Mouse (Mus musculus) erythroblast, embryonic 14.5 days (primary cell): ENCODE measurements at regions not wholly inside any gene's neighbourhood (a gene's known extent, or its start where the extent isn't known, plus 50 kb on each side); places are given as distances from the start of the nearest gene placed in this dataset.

ENCODE experiments used
- GATA1 ChIP-seq: IDR thresholded peaks from 2 replicates; pipeline ENCODE4 v1.6.1; 2012; ENCODE audit warnings: low read length, inconsistent platforms, mixed read lengths
- TAL1 ChIP-seq: IDR thresholded peaks from 3 replicates; pipeline ENCODE4 v1.6.1; 2012; ENCODE audit warnings: low read length, inconsistent platforms, mixed read lengths

DNA sequence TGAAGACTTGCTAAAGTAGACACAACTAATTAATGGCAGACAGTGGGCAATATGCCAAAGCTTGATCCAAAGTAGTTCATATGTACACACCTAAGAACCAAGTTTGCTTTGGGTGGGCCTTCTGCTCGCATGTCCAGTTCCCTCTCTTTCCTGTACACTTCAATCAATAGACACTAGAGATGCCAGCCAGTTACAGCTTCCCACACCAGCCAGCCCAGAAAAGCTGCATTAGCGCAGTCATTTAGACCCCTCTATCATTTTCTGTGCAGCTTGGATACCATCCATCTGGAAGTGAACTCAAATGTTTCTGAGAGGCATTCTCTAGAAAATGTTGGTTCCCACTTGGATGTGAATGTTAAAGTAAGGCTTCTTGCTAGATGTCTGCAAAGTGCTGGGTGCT, 179.7 kb downstream of the 1190002N15Rik start:
- no peak for TF ChIP-seq TAL1
- no peak for TF ChIP-seq GATA1
